Mouse (Mus musculus) stomach, postnatal 0 days (tissue): Measurements from ENCODE around the gene Sh2d2a.

ENCODE experiments used
- CTCF ChIP-seq: IDR thresholded peaks from 2 replicates; pipeline ENCODE4 v1.5.1; 2016; ENCODE audit warnings: antibody characterized with exemption, low read depth, mild to moderate bottlenecking, moderate library complexity
- EP300 ChIP-seq: optimal IDR thresholded peaks from 2 replicates; pipeline ENCODE3; 2016; ENCODE audit warnings: antibody characterized with exemption

DNA sequence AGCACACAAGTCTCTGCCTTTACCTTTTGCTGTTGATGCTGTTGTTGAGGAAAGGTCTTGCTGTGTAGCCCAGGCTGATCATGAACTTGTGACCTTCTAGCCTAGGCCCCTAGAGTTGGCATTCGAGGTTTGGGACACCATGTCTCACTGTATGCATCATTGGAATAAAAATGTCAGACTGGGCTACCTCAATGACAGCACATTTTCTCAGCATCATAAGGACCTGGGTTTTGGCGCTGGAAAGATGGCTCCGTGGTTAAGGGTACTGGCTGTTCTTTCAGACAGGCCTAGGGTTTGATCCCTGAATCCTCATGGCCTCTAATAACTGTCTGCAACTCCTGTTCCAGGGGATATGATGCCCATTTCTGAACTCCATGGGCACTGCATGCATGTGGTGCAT, 53.2 kb downstream of the Sh2d2a start:
- TF ChIP-seq CTCF (no peak), EP300 (no peak)
